Mouse (Mus musculus) embryonic stem cell, embryonic (primary cell): ENCODE measurements around the gene Olfr467.
"Not testable (repeated sequence)": the region's sequence is repeated elsewhere in the genome, so short reads cannot be mapped to it uniquely, and the experiment has no call there.

ENCODE experiments used
- CTCF ChIA-PET, 4 experiments: fragments of 300-600 bp in 2 of 4; fragments of 350-600 bp in 2 of 4; sonication (Branson Sonifier 250); formaldehyde crosslinking; loops; one replicate each; lab custom pipeline; 2022; ENCODE audit warnings: inconsistent platforms in 2 of 4; lab: Charles Lee
- POLR2A ChIA-PET, 4 experiments: fragments of 300-600 bp in 2 of 4; fragments of 350-600 bp in 2 of 4; sonication (Branson Sonifier 250); formaldehyde crosslinking; loops; one replicate each; lab custom pipeline; 2022; ENCODE audit warnings: antibody characterized with exemption in 4 of 4, inconsistent platforms in 1 of 4; lab: Charles Lee

Olfr467 gene

GRCm38 (mm10) chr7:107811963-107812362 lies at the start of gene Olfr467:
Olfr467 (plus strand) TSS chr7:107812263.
- ChIA-PET CTCF (interaction anchor here in 1 of 4 experiments (0.5 kb wide), 1 partner anchor 211 kb away, joined by 3 read pairs; no protein-coding TSS in a partner anchor), POLR2A (no interaction called here)

- ChIA-PET CTCF (interaction anchor here in 3 of 4 experiments (1.0 to 2.2 kb wide), 6 partner anchors 9 to 23 kb away, joined by 4 to 8 read pairs (median 5); partner anchors contain the start of gene Cyb5r2 (in 1 of the 3)), POLR2A (interaction anchor here (0.5 to 4.9 kb wide), 12 partner anchors 10 to 1125 kb away, joined by 3 to 36 read pairs (median 5); partner anchors contain the start of genes Cyb5r2 (in 2 of the 4) and Rbmxl2 (in 1 of the 4))
Measured at GRCm38 (mm10) chr7:107770812-107771211, 41.3 kb upstream of the Olfr467 start.

GRCm38 (mm10) chr7:107778216-107778615 lies 33.8 kb upstream of the Olfr467 start:
- ChIA-PET POLR2A (interaction anchor here in 2 of 4 experiments (1.1 to 4.7 kb wide), 3 partner anchors 20 to 29 kb away, joined by 3 to 26 read pairs (median 5); partner anchors contain the start of gene Cyb5r2 (in 2 of the 2)), CTCF (interaction anchor here in 2 of 4 experiments (1.5 to 6.0 kb wide), 6 partner anchors 10 to 117 kb away, joined by 6 to 61 read pairs (median 10); partner anchors contain the start of gene Cyb5r2 (in 1 of the 2))

GRCm38 (mm10) chr7:107779611-107780010 lies 32.5 kb upstream of the Olfr467 start:
- POLR2A ChIA-PET, result interaction anchor here in 2 of 4 experiments (1.0 to 4.7 kb wide), 4 partner anchors 22 to 30 kb away, joined by 4 to 26 read pairs (median 5); partner anchors contain the start of gene Cyb5r2 (in 1 of the 2)
- CTCF ChIA-PET, result interaction anchor here in 3 of 4 experiments (0.6 to 6.0 kb wide), 17 partner anchors 8 to 122 kb away, joined by 3 to 61 read pairs (median 6); partner anchors contain the start of gene Cyb5r2 (in 1 of the 3)

- POLR2A ChIA-PET, result interaction anchor here in 3 of 4 experiments (1.0 to 1.8 kb wide), 3 partner anchors 11 to 38 kb away, joined by 3 to 5 read pairs (median 5); partner anchors contain the start of gene Cyb5r2 (in 1 of the 3)
- CTCF ChIA-PET, result interaction anchor here (0.8 to 2.5 kb wide), 20 partner anchors 9 to 262 kb away, joined by 3 to 52 read pairs (median 5); partner anchors contain the start of gene Cyb5r2 (in 3 of the 4)
Measured at GRCm38 (mm10) chr7:107787977-107788620, 24.0 kb upstream of the Olfr467 start.

- POLR2A ChIA-PET, result no interaction called here
- CTCF ChIA-PET, result no interaction called here
Measured at GRCm38 (mm10) chr7:107796500-107796899, 15.6 kb upstream of the Olfr467 start.

- ChIA-PET POLR2A (no interaction called here), CTCF (no interaction called here)
Measured at GRCm38 (mm10) chr7:107801108-107801507, 11.0 kb upstream of the Olfr467 start, which contains the start of gene Ovch2. Ovch2 (minus strand) TSS chr7:107801208.

- ChIA-PET CTCF (interaction anchor here in 1 of 4 experiments (1.0 kb wide), 1 partner anchor 14 kb away, joined by 3 read pairs; no protein-coding TSS in a partner anchor), POLR2A (no interaction called here)
Measured at GRCm38 (mm10) chr7:107802138-107802537, 9.9 kb upstream of the Olfr467 start.

GRCm38 (mm10) chr7:107819442-107819841 lies 7.4 kb downstream of the Olfr467 start:
- ChIA-PET POLR2A (no interaction called here), CTCF (interaction anchor here in 3 of 4 experiments (0.6 to 1.1 kb wide), 3 partner anchors 31 to 1708 kb away, joined by 3 to 4 read pairs (median 3); no protein-coding TSS in a partner anchor)

GRCm38 (mm10) chr7:107823867-107824266 lies 11.8 kb downstream of the Olfr467 start:
- CTCF ChIA-PET, POLR2A ChIA-PET: not testable (repeated sequence)

- CTCF ChIA-PET, POLR2A ChIA-PET: not testable (repeated sequence)
Measured at GRCm38 (mm10) chr7:107825441-107825840, 13.4 kb downstream of the Olfr467 start, which contains the start of gene Olfr469. Olfr469 (minus strand) TSS chr7:107825541.

- ChIA-PET POLR2A (interaction anchor here in 1 of 4 experiments (0.7 kb wide), 1 partner anchor 632 kb away, joined by 3 read pairs; no protein-coding TSS in a partner anchor), CTCF (interaction anchor here (0.6 to 2.4 kb wide), 8 partner anchors 11 to 636 kb away, joined by 3 to 9 read pairs (median 4); no protein-coding TSS in a partner anchor)
Measured at GRCm38 (mm10) chr7:107841719-107842118, 29.7 kb downstream of the Olfr467 start.

- CTCF ChIA-PET, POLR2A ChIA-PET: not testable (repeated sequence)
Measured at GRCm38 (mm10) chr7:107847390-107847789, 35.3 kb downstream of the Olfr467 start, which contains the start of gene Olfr470. Olfr470 (minus strand) TSS chr7:107847490.
